Mouse (Mus musculus) heart, embryonic 16.5 days (tissue): ENCODE measurements around the gene Adgrv1. TPM values are rescaled to one million over a fixed set of nuclear protein-coding genes. Genes with fewer than 3 reads are reported as not detected.
A peak's percentile ranks its signal among the peaks of the same experiment; 100 is the strongest.

Source experiments
- ATAC-seq: fragments of 200-750 bp; cut with Nextera tagmentation; replicated peaks from 2 replicates; pipeline ENCODE4 v1.8.0; 2017; ENCODE audit warnings: moderate number of reproducible peaks; ENCODE audit not compliant: insufficient read depth, low FRiP score; ENCODE audit errors: extremely low read depth
- H3K27ac ChIP-seq: fragments of 300-500 bp; sonication (generic); 2 replicates; pipeline ENCODE4 v1.5.1; 2014; ENCODE audit warnings: mild to moderate bottlenecking, low read length, control low read depth, moderate library complexity
- H3K27me3 ChIP-seq: fragments of 300-500 bp; sonication (generic); 2 replicates; pipeline ENCODE4 v1.6.1; 2014; ENCODE audit warnings: low read length, mixed read lengths; ENCODE audit not compliant: control insufficient read depth, insufficient read depth
- H3K36me3 ChIP-seq: fragments of 300-500 bp; sonication (generic); 2 replicates; pipeline ENCODE4 v1.6.1; 2014; ENCODE audit not compliant: control insufficient read depth, insufficient read depth
- H3K4me1 ChIP-seq: fragments of 300-500 bp; sonication (generic); 2 replicates; pipeline ENCODE4 v1.6.1; 2014; ENCODE audit warnings: low read length, mixed read lengths; ENCODE audit not compliant: control insufficient read depth, insufficient read depth
- H3K4me2 ChIP-seq: fragments of 300-500 bp; sonication (generic); 2 replicates; pipeline ENCODE4 v1.6.1; 2014; ENCODE audit warnings: low read depth, mild to moderate bottlenecking, control low read depth, low read length
- H3K4me3 ChIP-seq: fragments of 300-500 bp; sonication (generic); 2 replicates; pipeline ENCODE4 v1.5.1; 2014; ENCODE audit warnings: mild to moderate bottlenecking, control low read depth, low read length
- H3K9ac ChIP-seq: fragments of 300-500 bp; sonication (generic); 2 replicates; pipeline ENCODE4 v1.6.1; 2014; ENCODE audit warnings: low read length, control low read depth
- H3K9me3 ChIP-seq: fragments of 300-500 bp; sonication (generic); replicated peaks from 2 replicates; pipeline ENCODE4 v1.6.1; 2016; ENCODE audit warnings: low read length; ENCODE audit not compliant: control insufficient read depth
- WGBS: fragments of 180-500 bp; shearing (Covaris S2); extraction: QIAGEN DNeasy Blood & Tissue Kit; methylation state at CpG from one replicate; pipeline ENCODE4 v1.1.7; 2014; 5-methylcytosine and 5-hydroxymethylcytosine counted together
- polyA plus RNA-seq: library from polyadenylated mRNA; unstranded; fragments of >200 nt; fragmentation: Nextera tagmentation; extraction: Ambion mirVana; gene quantifications from 2 replicates; pipeline ENCODE4 v1.2.1, GENCODE M21; 2015

Adgrv1 gene
- polyA plus RNA-seq, 1 experiment from 2014 or later: 0.81 TPM

- ATAC-seq: peak; percentile 60; the same call in 1 of the 2 replicates
- Histone ChIP-seq H3K27ac (peak overlapping the region; percentile 51; the same call in 1 of the 2 replicates), H3K4me3 (no peak overlapping the region), H3K4me2 (no peak overlapping the region), H3K4me1 (peaks cover 4% of the 10 kb centered on the region; the same call in 1 of the 2 replicates), H3K9me3 (no peaks in the 10 kb centered on the region), H3K9ac (no peak overlapping the region), H3K36me3 (no peaks in the 10 kb centered on the region), H3K27me3 (no peaks in the 10 kb centered on the region)
- 57% methylated on average over 7 of the region's 7 CpGs for WGBS
Observed at GRCm38 (mm10) chr13:81314306-81315120, 318.4 kb downstream of the Adgrv1 start.

- no peaks in the 10 kb centered on the region for H3K9me3 ChIP-seq
- H3K27ac ChIP-seq: no peak overlapping the region
- H3K4me2 ChIP-seq: no peak overlapping the region
- no peaks in the 10 kb centered on the region for H3K27me3 ChIP-seq
- peak; percentile 55 for ATAC-seq
- H3K36me3 ChIP-seq: no peaks in the 10 kb centered on the region
- H3K9ac ChIP-seq: no peak overlapping the region
- no peaks in the 10 kb centered on the region for H3K4me1 ChIP-seq
- WGBS: 41% methylated on average over 5 of the region's 5 CpGs
- no peak overlapping the region for H3K4me3 ChIP-seq
Observed at GRCm38 (mm10) chr13:81312148-81312547, 320.8 kb downstream of the Adgrv1 start.

GRCm38 (mm10) chr13:81300851-81301250 lies 332.1 kb downstream of the Adgrv1 start:
- Histone ChIP-seq H3K27ac (no peak overlapping the region), H3K9me3 (no peaks in the 10 kb centered on the region), H3K36me3 (no peaks in the 10 kb centered on the region), H3K27me3 (no peaks in the 10 kb centered on the region), H3K4me3 (no peak overlapping the region), H3K4me2 (no peak overlapping the region), H3K9ac (no peak overlapping the region), H3K4me1 (no peaks in the 10 kb centered on the region)
- 68% methylated on average over 1 of the region's 1 CpGs for WGBS
- no peak for ATAC-seq

- H3K27ac ChIP-seq: no peak overlapping the region
- ATAC-seq: no peak
- no peaks in the 10 kb centered on the region for H3K36me3 ChIP-seq
- H3K4me2 ChIP-seq: no peak overlapping the region
- no peaks in the 10 kb centered on the region for H3K4me1 ChIP-seq
- WGBS: 26% methylated on average over 1 of the region's 1 CpGs
- H3K4me3 ChIP-seq: no peak overlapping the region
- no peaks in the 10 kb centered on the region for H3K9me3 ChIP-seq
- no peak overlapping the region for H3K9ac ChIP-seq
- H3K27me3 ChIP-seq: no peaks in the 10 kb centered on the region
Observed at GRCm38 (mm10) chr13:81294106-81294505, 338.8 kb downstream of the Adgrv1 start.

GRCm38 (mm10) chr13:81282193-81282592 lies 350.8 kb downstream of the Adgrv1 start:
- Histone ChIP-seq H3K4me2 (no peak overlapping the region), H3K4me1 (no peaks in the 10 kb centered on the region), H3K4me3 (no peak overlapping the region), H3K27ac (no peak overlapping the region), H3K9ac (no peak overlapping the region), H3K9me3 (no peaks in the 10 kb centered on the region), H3K36me3 (no peaks in the 10 kb centered on the region), H3K27me3 (no peaks in the 10 kb centered on the region)
- no peak for ATAC-seq
- 71% methylated on average over 6 of the region's 6 CpGs for WGBS

- no peaks in the 10 kb centered on the region for H3K27me3 ChIP-seq
- ATAC-seq: no peak
- no peaks in the 10 kb centered on the region for H3K4me1 ChIP-seq
- no peak overlapping the region for H3K4me3 ChIP-seq
- no peak overlapping the region for H3K27ac ChIP-seq
- no peaks in the 10 kb centered on the region for H3K36me3 ChIP-seq
- H3K9me3 ChIP-seq: no peaks in the 10 kb centered on the region
- H3K9ac ChIP-seq: no peak overlapping the region
- H3K4me2 ChIP-seq: no peak overlapping the region
- WGBS: 91% methylated on average over 1 of the region's 1 CpGs
Observed at GRCm38 (mm10) chr13:81280650-81281229, 352.2 kb downstream of the Adgrv1 start.

GRCm38 (mm10) chr13:81279351-81279736 lies 353.6 kb downstream of the Adgrv1 start:
- 67% methylated on average over 5 of the region's 5 CpGs for WGBS

GRCm38 (mm10) chr13:81278669-81279350 lies 354.1 kb downstream of the Adgrv1 start:
- no peaks in the 10 kb centered on the region for H3K9me3 ChIP-seq
- H3K4me3 ChIP-seq: no peak overlapping the region
- H3K36me3 ChIP-seq: no peaks in the 10 kb centered on the region
- no peaks in the 10 kb centered on the region for H3K4me1 ChIP-seq
- no peak overlapping the region for H3K9ac ChIP-seq
- H3K4me2 ChIP-seq: no peak overlapping the region
- H3K27ac ChIP-seq: no peak overlapping the region
- WGBS: 73% methylated on average over 2 of the region's 2 CpGs
- no peak for ATAC-seq
- no peaks in the 10 kb centered on the region for H3K27me3 ChIP-seq

More at GRCm38 (mm10) chr13:81279351-81279736, 353.6 kb downstream of the Adgrv1 start:
- Histone ChIP-seq H3K4me3 (no peak overlapping the region), H3K9me3 (no peaks in the 10 kb centered on the region), H3K36me3 (no peaks in the 10 kb centered on the region), H3K4me2 (no peak overlapping the region), H3K9ac (no peak overlapping the region), H3K27me3 (no peaks in the 10 kb centered on the region), H3K27ac (no peak overlapping the region), H3K4me1 (no peaks in the 10 kb centered on the region)
- ATAC-seq: no peak

GRCm38 (mm10) chr13:81273837-81274236 lies 359.1 kb downstream of the Adgrv1 start:
- no peaks in the 10 kb centered on the region for H3K4me1 ChIP-seq
- H3K4me3 ChIP-seq: no peak overlapping the region
- H3K4me2 ChIP-seq: no peak overlapping the region
- no peak for ATAC-seq
- WGBS: 69% methylated on average over 1 of the region's 1 CpGs
- H3K9ac ChIP-seq: no peak overlapping the region
- H3K36me3 ChIP-seq: no peaks in the 10 kb centered on the region
- no peaks in the 10 kb centered on the region for H3K9me3 ChIP-seq
- H3K27ac ChIP-seq: no peak overlapping the region
- H3K27me3 ChIP-seq: no peaks in the 10 kb centered on the region
